Mouse (Mus musculus) kidney, adult 11 months (tissue): ENCODE measurements around the gene Tdrkh.

ENCODE experiments used
- DNase-seq: peaks from one replicate; pipeline ENCODE4 v3.0.0; 2022

Gene Tdrkh

GRCm38 (mm10) chr3:94465632-94466430 is 52.8 kb downstream of the Tdrkh start:
- DNase-seq: no peak

- DNase-seq: no peak
Measured at GRCm38 (mm10) chr3:94468931-94469330, 55.9 kb downstream of the Tdrkh start.

DNA sequence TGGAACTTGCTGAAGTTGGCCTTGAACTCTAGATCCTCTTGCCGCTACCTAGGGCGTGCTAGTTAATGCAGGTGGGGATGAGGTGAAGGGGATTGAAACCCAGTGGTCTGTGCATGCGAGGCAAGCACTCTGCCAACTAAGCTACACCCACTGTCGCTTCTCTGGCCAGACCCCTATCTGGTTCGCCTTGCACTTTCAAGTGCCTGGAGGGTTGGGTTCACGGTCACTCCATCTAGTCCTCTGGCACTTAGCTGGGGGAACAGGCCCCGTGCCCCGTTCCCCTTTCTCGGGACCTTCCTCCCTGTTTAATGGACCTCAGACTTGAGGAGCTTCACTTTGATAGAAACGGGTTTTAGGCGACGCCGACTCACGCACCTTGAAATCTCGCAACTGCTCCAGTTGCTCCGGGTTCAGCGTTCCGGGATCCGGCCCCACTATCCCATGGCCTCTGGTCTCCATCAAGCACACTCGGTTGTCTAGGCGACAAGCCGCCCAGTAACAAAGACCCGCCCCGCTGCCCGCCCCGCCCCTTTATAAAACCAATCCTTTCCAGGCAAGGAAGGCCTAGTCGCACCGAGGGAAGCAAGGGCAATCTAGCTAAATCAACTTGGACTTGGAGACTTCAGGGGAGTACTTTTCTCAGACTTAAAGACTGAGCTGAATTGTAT is 59.5 kb downstream of the Tdrkh start:
- DNase-seq: no peak

DNA sequence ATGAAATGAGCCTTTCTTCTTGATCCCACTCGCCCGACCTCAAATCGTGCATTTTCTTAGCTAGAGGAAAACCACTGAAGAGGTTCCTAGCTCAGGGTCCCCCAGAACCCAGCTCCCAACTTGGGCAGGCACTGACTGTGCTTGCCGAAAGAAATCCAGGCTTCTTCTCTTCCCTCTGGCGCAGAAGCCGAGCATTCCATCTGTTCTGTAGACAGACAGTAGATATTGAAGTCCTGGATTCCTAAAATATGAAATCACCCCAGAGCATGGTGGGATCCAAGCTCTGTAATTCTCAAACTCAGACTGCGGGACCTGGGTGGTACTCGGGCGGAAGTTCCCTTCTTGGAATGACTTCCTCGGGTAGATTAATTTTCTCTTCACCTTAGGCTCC is 60.0 kb downstream of the Tdrkh start:
- DNase-seq: no peak

DNA sequence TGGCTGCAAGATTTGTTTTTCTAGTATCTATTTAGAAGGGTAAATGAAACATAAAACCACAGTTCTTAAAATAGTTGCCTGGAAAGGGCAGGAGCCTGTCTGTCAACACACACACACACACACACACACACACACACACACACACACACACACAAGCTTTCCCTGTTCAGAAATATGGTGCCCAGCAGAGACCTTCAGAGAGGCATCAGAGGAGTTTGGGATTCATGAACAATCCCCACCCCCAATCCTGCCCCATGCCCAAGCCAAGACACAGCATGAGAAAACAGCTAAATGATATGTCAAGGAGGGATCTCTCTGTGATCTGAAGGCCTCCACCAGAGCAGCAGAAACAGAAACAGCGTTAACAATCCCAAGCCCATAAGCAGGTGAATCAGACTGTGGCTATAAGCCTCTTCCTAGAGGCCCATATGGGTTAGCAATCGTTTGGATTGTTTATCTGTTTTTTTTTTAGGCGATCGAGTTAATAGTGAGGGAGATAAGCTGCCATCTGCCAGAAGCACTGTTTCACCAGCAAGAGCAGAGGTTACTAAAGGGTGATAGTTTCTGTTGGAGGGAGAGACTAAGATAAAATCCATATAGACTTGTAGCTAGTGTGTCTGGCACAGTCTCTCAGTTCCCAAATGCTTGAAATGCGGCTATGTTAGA is 60.6 kb downstream of the Tdrkh start:
- no peak for DNase-seq

DNA sequence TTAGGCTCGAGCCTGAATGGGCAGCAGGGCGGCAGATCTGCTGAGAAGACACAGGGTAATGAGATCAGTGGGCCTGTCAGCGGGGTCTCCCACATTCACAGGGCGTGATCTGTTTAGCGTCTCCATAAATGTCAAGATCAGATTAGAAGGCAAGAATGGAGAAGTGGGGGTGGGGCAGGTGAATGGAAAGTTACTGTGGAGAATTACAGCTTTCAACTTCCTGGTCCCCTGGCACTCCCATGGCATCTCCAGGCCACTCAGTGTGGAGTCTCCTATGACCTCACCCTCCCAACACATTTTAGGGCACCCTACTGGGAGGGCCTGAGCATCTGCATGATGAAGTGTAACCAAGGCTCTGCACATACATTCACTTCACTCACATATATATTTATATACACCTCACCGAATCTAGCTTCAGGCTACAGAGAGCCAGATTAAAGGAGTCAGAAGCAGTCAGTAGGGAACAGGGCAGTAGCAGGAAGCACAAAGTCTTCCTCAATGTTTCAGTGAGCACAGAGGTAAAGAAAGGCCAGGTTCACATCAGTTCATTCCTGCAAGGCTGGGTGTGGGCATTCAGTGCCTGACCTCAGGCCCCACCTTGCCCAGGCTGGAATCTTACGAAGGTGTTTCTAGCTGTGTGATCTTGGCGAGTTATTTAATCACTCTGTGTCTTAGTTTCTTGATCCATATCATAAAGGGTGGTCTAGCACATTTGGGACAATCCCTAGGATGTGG is 63.4 kb downstream of the Tdrkh start:
- peak; percentile 56 for DNase-seq

DNA sequence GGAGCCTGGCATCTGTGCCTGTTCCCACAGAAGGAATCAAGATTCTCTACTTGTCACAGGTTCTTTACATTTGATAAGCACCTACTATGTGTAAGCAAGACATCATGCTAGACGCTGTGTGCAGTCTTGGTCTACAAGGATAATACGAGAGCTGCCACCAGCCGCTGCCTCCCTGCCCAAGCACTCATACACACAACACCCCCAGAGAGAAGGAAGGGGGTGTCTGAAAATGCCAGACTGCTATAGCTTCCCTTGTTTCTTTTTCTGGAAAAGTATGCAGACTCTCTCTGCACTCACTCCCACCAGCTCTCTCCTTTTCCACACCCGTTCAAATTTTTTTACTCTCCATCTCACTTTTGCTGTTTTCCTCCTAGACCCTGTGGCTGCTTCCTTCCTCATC is 64.4 kb downstream of the Tdrkh start:
- DNase-seq: no peak

- no peak for DNase-seq
Measured at GRCm38 (mm10) chr3:94477981-94478422, 64.9 kb downstream of the Tdrkh start, which contains the start of gene Celf3. TSS of gene Celf3 (plus strand) at chr3:94478295.

- DNase-seq: no peak
Measured at GRCm38 (mm10) chr3:94478591-94479169, 65.6 kb downstream of the Tdrkh start.

DNA sequence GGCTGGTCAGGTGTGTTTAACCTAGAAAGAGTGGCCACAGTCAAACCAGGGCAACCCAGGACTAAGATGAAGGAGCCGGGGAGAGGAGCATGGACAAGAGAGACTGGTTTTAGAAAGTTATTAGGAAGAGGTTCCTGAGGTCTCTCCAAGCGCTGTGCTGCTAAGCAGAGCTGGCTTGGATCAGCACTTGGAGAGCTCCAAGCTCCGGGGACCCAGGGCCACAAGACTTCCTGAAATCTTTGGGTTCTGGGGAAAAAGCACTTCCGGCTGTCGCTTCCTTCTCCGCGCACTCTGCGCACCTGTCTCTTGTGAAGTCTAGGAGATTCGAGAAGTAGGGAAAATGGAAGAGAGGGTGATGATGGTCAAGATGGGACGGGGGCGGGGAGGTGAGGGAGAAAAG is 66.5 kb downstream of the Tdrkh start:
- DNase-seq: no peak

DNA sequence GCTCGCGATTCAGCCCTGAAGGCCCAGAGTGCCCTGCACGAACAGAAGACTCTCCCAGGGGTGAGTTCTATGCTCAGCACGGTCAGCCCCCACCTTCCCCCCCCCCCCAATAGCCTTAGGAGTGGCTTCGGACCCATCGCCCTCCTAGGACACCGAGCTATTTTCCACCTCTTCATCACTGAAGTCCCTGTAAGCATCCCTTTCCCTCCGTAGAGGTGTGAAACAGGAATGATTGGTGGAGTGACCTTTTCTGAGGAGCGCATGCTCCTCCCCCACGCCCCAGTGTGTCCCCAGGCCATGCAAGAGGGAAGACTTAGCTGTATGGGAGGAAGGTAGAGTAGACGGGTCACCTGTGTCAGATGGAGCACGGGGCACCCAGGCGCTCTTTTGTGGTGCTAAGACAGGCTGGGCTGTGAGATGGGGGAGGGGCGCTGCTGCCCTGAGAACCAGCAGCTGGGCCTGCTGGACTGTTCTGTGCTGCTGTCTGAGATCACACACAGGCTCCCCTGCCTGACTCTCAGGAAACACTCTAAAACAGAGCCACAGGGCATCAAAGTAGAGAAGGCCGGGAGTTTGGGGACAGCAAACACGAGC is 67.3 kb downstream of the Tdrkh start, which contains the start of gene Riiad1:
TSS of gene Riiad1 (minus strand) at position 51 of the 594 bp plus-strand sequence.
- DNase-seq: no peak

GRCm38 (mm10) chr3:94481429-94481828 is 68.4 kb downstream of the Tdrkh start:
- no peak for DNase-seq

- DNase-seq: no peak
Measured at GRCm38 (mm10) chr3:94482764-94483385, 69.8 kb downstream of the Tdrkh start.

DNA sequence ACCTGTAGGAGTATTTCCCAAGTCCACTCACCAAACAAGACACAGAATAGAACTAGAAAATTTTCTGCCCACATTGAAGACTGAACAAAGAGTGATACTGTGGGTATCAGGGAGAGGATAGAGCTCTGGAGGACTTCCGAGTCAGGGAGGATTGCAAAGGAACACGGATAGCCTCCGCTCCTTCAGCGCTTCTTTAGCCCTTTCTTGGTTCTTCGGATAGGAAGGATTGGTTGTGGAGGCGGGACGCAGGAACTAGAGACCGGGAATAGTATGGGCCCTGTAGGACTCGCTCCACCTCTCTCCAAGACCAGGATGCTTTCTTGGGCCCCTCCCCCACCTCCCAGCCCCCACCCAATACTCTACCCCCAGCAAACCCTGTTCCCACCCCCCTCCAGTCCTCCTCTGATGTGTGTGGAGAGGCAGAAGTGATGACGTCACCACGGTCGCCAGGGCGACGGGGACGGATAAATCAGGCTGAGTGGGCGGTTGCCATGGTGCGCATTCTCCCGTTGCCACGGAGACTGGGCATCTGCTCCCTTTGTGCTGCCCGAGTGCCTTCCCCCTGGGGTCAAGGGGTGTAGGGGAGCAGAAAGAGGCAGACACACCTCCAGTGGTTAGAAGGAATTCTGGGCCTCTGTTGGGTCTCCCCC is 70.8 kb downstream of the Tdrkh start:
- no peak for DNase-seq
